Mouse (Mus musculus): ENCODE measurements at regions not wholly inside any gene's neighbourhood (a gene's known extent, or its start where the extent isn't known, plus 50 kb on each side); places are given as distances from the start of the nearest gene placed in this dataset.

DNA sequence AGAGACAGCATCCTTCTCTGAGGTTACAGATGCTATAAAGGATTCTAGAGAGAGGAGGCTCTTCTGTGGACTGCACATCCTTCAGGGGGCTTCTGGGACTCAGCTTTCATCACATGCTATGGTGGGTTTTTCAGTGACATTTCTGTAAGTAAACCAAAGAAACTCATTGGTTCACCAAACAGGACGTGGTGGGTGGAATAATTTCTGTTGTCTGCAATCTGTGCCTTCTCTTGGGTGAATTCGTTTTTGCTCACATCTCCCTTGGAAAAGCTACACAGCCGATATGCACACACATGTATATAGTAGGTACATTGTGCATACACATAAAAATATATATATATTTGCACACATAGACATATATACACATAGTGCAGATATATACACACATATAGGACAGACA is 110.2 kb downstream of the Chst1 start:
- no peak for TF ChIP-seq CTCF (IDR thresholded peaks at IDR 0.05 in 2 of 3, conservative IDR thresholded peaks at IDR 0.05 in 1 of 3; ENCODE audit: control insufficient read depth in 1 of 3, insufficient read depth in 1 of 3, low read depth in 2 of 3, low read length in 3 of 3, poor library complexity in 1 of 3, severe bottlenecking in 1 of 3)
- no peak for TF ChIP-seq POLR2A (IDR thresholded peaks at IDR 0.05; ENCODE audit: control insufficient read depth in 1 of 2, insufficient read depth in 1 of 2, low read depth in 1 of 2, low read length in 2 of 2, poor library complexity in 1 of 2)
- no peak for TF ChIP-seq TBP (IDR thresholded peaks at IDR 0.05; ENCODE audit: low read depth, low read length)
- TF ChIP-seq HCFC1 (IDR thresholded peaks at IDR 0.05; ENCODE audit: low read depth, low read length): no peak
- TF ChIP-seq MAX (IDR thresholded peaks at IDR 0.05; ENCODE audit: low read length): no peak
- no peak for TF ChIP-seq POLR2AphosphoS2 (IDR thresholded peaks at IDR 0.05; ENCODE audit: low read length)
- TF ChIP-seq JUND (IDR thresholded peaks at IDR 0.05; ENCODE audit: low read depth, low read length): no peak
